Mouse (Mus musculus): ENCODE results near the gene Tap1. TPM values are rescaled to one million over a fixed set of nuclear protein-coding genes. Genes with fewer than 3 reads are reported as not detected.

Gene Tap1
- polyA plus RNA-seq, 1 experiment from 2014 or later, result 7.0 TPM

GRCm38 (mm10) chr17:34155534-34155933, 31.8 kb upstream of the Tap1 start:
- Histone ChIP-seq H3K9ac (ENCODE audit: low read length) (no peak overlapping the region), H3K27ac (replicated peaks) (no peak overlapping the region), H3K4me3 (ENCODE audit: low read depth, low read length) (no peak overlapping the region), H3K9me3 (ENCODE audit: control insufficient read depth, low read length) (no peaks in the 10 kb centered on the region), H3K27me3 (ENCODE audit: control insufficient read depth, insufficient read depth, low read length) (no peaks in the 10 kb centered on the region), H3K36me3 (ENCODE audit: control insufficient read depth, insufficient read depth, low read length) (no peaks in the 10 kb centered on the region), H3K4me1 (replicated peaks; ENCODE audit: control insufficient read depth, insufficient read depth) (no peaks in the 10 kb centered on the region), H3K4me2 (replicated peaks; ENCODE audit: low read depth) (no peak overlapping the region)
- TF ChIP-seq EP300 (optimal IDR thresholded peaks at IDR 0.05), result no peak
- no peak for TF ChIP-seq CTCF (IDR thresholded peaks at IDR 0.05; ENCODE audit: low read depth)
- DNase-seq (ENCODE audit: low spot score) (no peak), ATAC-seq (ENCODE audit: low FRiP score, low TSS enrichment) (no peak)
- 47% methylated on average over 5 of the region's 5 CpGs for WGBS

- Histone ChIP-seq H3K27ac (replicated peaks) (no peak overlapping the region), H3K4me1 (replicated peaks; ENCODE audit: control insufficient read depth, insufficient read depth) (no peaks in the 10 kb centered on the region), H3K4me2 (replicated peaks; ENCODE audit: low read depth) (no peak overlapping the region), H3K27me3 (ENCODE audit: control insufficient read depth, insufficient read depth, low read length) (no peaks in the 10 kb centered on the region), H3K9ac (ENCODE audit: low read length) (no peak overlapping the region), H3K36me3 (ENCODE audit: control insufficient read depth, insufficient read depth, low read length) (no peaks in the 10 kb centered on the region), H3K9me3 (ENCODE audit: control insufficient read depth, low read length) (no peaks in the 10 kb centered on the region), H3K4me3 (ENCODE audit: low read depth, low read length) (no peak overlapping the region)
- DNase-seq (ENCODE audit: low spot score) (no peak), ATAC-seq (ENCODE audit: low FRiP score, low TSS enrichment) (no peak)
- TF ChIP-seq CTCF (IDR thresholded peaks at IDR 0.05; ENCODE audit: low read depth) (peak; percentile 59), EP300 (optimal IDR thresholded peaks at IDR 0.05) (no peak)
- WGBS, result 41% methylated on average over 9 of the region's 9 CpGs
Observed at GRCm38 (mm10) chr17:34164202-34164895, 23.0 kb upstream of the Tap1 start.

- Histone ChIP-seq H3K9me3 (ENCODE audit: control insufficient read depth, low read length) (no peaks in the 10 kb centered on the region), H3K4me2 (replicated peaks; ENCODE audit: low read depth) (no peak overlapping the region), H3K4me1 (replicated peaks; ENCODE audit: control insufficient read depth, insufficient read depth) (no peaks in the 10 kb centered on the region), H3K36me3 (ENCODE audit: control insufficient read depth, insufficient read depth, low read length) (no peaks in the 10 kb centered on the region), H3K27me3 (ENCODE audit: control insufficient read depth, insufficient read depth, low read length) (no peaks in the 10 kb centered on the region), H3K9ac (ENCODE audit: low read length) (no peak overlapping the region), H3K4me3 (ENCODE audit: low read depth, low read length) (no peak overlapping the region), H3K27ac (replicated peaks) (no peak overlapping the region)
- DNase-seq (ENCODE audit: low spot score) (no peak), ATAC-seq (ENCODE audit: low FRiP score, low TSS enrichment) (no peak)
- WGBS, result 76% methylated on average over 6 of the region's 6 CpGs
- TF ChIP-seq EP300 (optimal IDR thresholded peaks at IDR 0.05) (no peak), CTCF (IDR thresholded peaks at IDR 0.05; ENCODE audit: low read depth) (peak; percentile 55)
Observed at GRCm38 (mm10) chr17:34165033-34165730, 22.2 kb upstream of the Tap1 start.

- Histone ChIP-seq H3K36me3 (ENCODE audit: control insufficient read depth, insufficient read depth, low read length) (no peaks in the 10 kb centered on the region), H3K4me2 (replicated peaks; ENCODE audit: low read depth) (no peak overlapping the region), H3K4me3 (ENCODE audit: low read depth, low read length) (no peak overlapping the region), H3K27me3 (ENCODE audit: control insufficient read depth, insufficient read depth, low read length) (no peaks in the 10 kb centered on the region), H3K27ac (replicated peaks) (no peak overlapping the region), H3K4me1 (replicated peaks; ENCODE audit: control insufficient read depth, insufficient read depth) (no peaks in the 10 kb centered on the region), H3K9ac (ENCODE audit: low read length) (no peak overlapping the region), H3K9me3 (ENCODE audit: control insufficient read depth, low read length) (0 out of 2 replicates have a peak, but pooled peaks cover 4% of the 10 kb centered on the region)
- 0% methylated on average over 2 of the region's 2 CpGs for WGBS
- no peak for TF ChIP-seq EP300 (optimal IDR thresholded peaks at IDR 0.05)
- TF ChIP-seq CTCF (IDR thresholded peaks at IDR 0.05; ENCODE audit: low read depth), result peak; percentile 85
- DNase-seq (ENCODE audit: low spot score) (peak; percentile 49), ATAC-seq (ENCODE audit: low FRiP score, low TSS enrichment) (peak; percentile 53; the same call in 1 of the 2 replicates)
Observed at GRCm38 (mm10) chr17:34169279-34169678, 18.1 kb upstream of the Tap1 start.

- WGBS, result 18% methylated on average over 4 of the region's 4 CpGs
- H3K4me1 ChIP-seq (replicated peaks; ENCODE audit: control insufficient read depth, insufficient read depth), result no peaks in the 10 kb centered on the region
- TF ChIP-seq CTCF (IDR thresholded peaks at IDR 0.05; ENCODE audit: low read depth) (no peak), EP300 (optimal IDR thresholded peaks at IDR 0.05) (no peak)
Observed at GRCm38 (mm10) chr17:34170487-34170876, 16.9 kb upstream of the Tap1 start.

More at GRCm38 (mm10) chr17:34170487-34170876, 16.9 kb upstream of the Tap1 start:
- H3K4me2 ChIP-seq (replicated peaks; ENCODE audit: low read depth), result no peak overlapping the region
- DNase-seq (ENCODE audit: low spot score) (no peak), ATAC-seq (ENCODE audit: low FRiP score, low TSS enrichment) (no peak)
- H3K4me3 ChIP-seq (ENCODE audit: low read depth, low read length), result no peak overlapping the region
- no peaks in the 10 kb centered on the region for H3K27me3 ChIP-seq (ENCODE audit: control insufficient read depth, insufficient read depth, low read length)
- H3K36me3 ChIP-seq (ENCODE audit: control insufficient read depth, insufficient read depth, low read length), result no peaks in the 10 kb centered on the region
- no peak overlapping the region for H3K27ac ChIP-seq (replicated peaks)
- H3K9ac ChIP-seq (ENCODE audit: low read length), result no peak overlapping the region
- H3K9me3 ChIP-seq (ENCODE audit: control insufficient read depth, low read length), result 0 out of 2 replicates have a peak, but pooled peaks cover 4% of the 10 kb centered on the region

Data from stomach, postnatal 0 days (tissue).